Mouse (Mus musculus): Measurements from ENCODE around the gene Amt.

GRCm38 (mm10) chr9:108306571-108306980 is 9.9 kb downstream of the Amt start:
- TF ChIP-seq CTCF (IDR thresholded peaks at IDR 0.05; ENCODE audit: low read depth) (no peak), EP300 (IDR thresholded peaks at IDR 0.05; ENCODE audit: low read depth) (no peak)
